Mouse (Mus musculus) hindbrain, embryonic 13.5 days (tissue): Measurements from ENCODE around the gene Matn3. TPM values are rescaled to one million over a fixed set of nuclear protein-coding genes. Genes with fewer than 3 reads are reported as not detected.

Experiments used
- ATAC-seq: fragments of 200-750 bp; cut with Nextera tagmentation; 2 replicates; pipeline ENCODE4 v1.8.0; 2017; ENCODE audit warnings: moderate TSS enrichment; ENCODE audit not compliant: low FRiP score
- H3K27ac ChIP-seq: fragments of 300-500 bp; sonication (generic); 2 replicates; pipeline ENCODE4 v1.5.1; 2015; ENCODE audit warnings: inconsistent platforms, mild to moderate bottlenecking, moderate library complexity
- H3K27me3 ChIP-seq: fragments of 300-500 bp; sonication (generic); 2 replicates; pipeline ENCODE4 v1.6.1; 2015; ENCODE audit warnings: mild to moderate bottlenecking, inconsistent platforms
- H3K36me3 ChIP-seq: fragments of 300-500 bp; sonication (generic); 2 replicates; pipeline ENCODE4 v1.6.1; 2015; ENCODE audit warnings: mild to moderate bottlenecking, inconsistent platforms
- H3K4me1 ChIP-seq: fragments of 300-500 bp; sonication (generic); replicated peaks from 2 replicates; pipeline ENCODE4 v1.6.1; 2015; ENCODE audit warnings: inconsistent platforms
- H3K4me2 ChIP-seq: fragments of 300-500 bp; sonication (generic); 2 replicates; pipeline ENCODE4 v1.6.1; 2015; ENCODE audit warnings: inconsistent platforms, mild to moderate bottlenecking, moderate library complexity
- H3K4me3 ChIP-seq: fragments of 300-500 bp; sonication (generic); 2 replicates; pipeline ENCODE4 v1.5.1; 2015; ENCODE audit warnings: mild to moderate bottlenecking, inconsistent platforms
- H3K9ac ChIP-seq: fragments of 300-500 bp; sonication (generic); 2 replicates; pipeline ENCODE4 v1.6.1; 2015; ENCODE audit warnings: mild to moderate bottlenecking, inconsistent platforms
- H3K9me3 ChIP-seq: fragments of 300-500 bp; sonication (generic); 2 replicates; pipeline ENCODE4 v1.6.1; 2016; ENCODE audit warnings: inconsistent platforms
- WGBS: fragments of 180-500 bp; shearing (Covaris S2); methylation state at CpG from one replicate; pipeline ENCODE4 v1.1.7; 2015; 5-methylcytosine and 5-hydroxymethylcytosine counted together
- polyA plus RNA-seq: library from polyadenylated mRNA; unstranded; fragments of >200 nt; fragmentation: Nextera tagmentation; extraction: Ambion mirVana; gene quantifications from 2 replicates; pipeline ENCODE4 v1.2.1, GENCODE M21; 2015

Matn3 gene
- polyA plus RNA-seq, 1 experiment from 2014 or later, result 0.22 TPM

DNA sequence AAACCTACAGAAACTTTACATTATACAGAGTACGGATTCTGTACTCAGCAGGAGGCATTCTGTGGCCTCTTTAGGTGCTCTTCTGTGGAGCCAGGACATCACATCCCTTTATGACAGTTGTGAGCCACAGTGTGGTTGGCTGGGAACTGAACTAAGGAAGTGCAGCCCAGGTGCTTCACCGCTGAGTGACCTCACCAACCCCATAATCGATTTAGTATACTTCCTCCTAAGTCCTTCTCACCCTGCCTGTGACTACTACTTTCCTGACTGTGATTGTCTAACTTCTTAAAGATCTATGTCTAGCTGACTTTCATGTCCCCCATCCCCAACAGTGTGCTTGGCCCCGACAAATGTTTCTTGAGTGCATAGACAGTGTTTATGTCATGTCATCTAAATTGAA is 50.6 kb downstream of the Matn3 start:
- Histone ChIP-seq H3K4me2 (no peak overlapping the region), H3K36me3 (peaks cover 13% of the 10 kb centered on the region), H3K27ac (no peak overlapping the region), H3K27me3 (no peaks in the 10 kb centered on the region), H3K4me1 (no peaks in the 10 kb centered on the region), H3K9me3 (no peaks in the 10 kb centered on the region), H3K4me3 (no peak overlapping the region), H3K9ac (no peak overlapping the region)
- no peak for ATAC-seq
- WGBS, result 92% methylated on average over 4 of the region's 4 CpGs

DNA sequence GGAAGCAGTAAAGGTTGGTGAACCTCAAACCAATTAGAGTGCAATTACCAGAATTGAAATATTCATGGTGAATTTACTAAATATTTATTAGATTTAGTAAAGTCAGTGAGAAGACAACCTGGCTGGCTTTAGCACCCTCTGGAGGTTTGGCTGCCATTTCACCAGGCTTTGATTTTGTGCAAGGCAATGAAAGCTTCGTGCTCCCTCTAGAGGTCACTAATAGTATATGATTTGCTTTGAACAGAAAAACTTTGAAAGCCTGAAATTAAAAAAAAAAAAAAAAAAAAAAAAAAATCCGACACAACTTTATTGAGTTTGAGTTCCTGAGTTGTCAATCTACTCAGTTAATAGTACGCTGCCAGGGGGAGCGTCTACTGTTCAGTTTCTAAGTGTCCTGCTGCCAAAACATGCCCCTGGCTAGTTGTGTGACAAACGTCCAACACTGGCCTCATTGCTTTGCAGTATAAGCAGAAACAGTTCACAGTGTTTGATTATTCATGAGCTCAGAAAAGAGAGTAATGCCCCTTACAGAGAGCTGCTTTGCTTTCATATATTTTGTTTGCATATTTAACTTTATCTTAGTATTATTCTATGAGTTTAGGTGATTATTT is 54.4 kb downstream of the Matn3 start:
- Histone ChIP-seq H3K4me2 (no peak overlapping the region), H3K4me1 (no peaks in the 10 kb centered on the region), H3K36me3 (peaks cover 23% of the 10 kb centered on the region), H3K27me3 (no peaks in the 10 kb centered on the region), H3K27ac (no peak overlapping the region), H3K9ac (no peak overlapping the region), H3K9me3 (no peaks in the 10 kb centered on the region), H3K4me3 (no peak overlapping the region)
- no peak for ATAC-seq
- 13% methylated on average over 5 of the region's 5 CpGs for WGBS

DNA sequence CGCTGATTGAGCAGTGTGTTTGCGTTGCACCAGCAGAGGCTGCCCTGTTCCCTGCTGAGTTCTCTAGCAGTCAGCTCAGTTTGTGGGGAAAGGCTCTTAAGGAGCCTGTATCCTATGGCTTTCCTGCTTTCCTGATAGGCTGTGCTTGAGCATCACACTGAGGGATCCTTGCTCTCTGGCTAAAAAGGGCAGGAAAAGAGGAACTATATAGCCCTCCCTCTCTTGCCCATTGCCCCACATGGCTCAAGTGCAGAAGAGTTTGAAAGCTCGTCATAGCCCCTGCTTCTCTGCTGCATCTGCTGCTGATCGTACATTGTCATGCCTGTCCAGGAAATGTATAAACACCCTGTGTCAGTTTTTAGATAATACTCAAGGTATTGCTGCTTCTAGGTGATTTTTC is 59.4 kb downstream of the Matn3 start:
- Histone ChIP-seq H3K9me3 (no peaks in the 10 kb centered on the region), H3K36me3 (peaks cover 21% of the 10 kb centered on the region), H3K4me2 (no peak overlapping the region), H3K27ac (no peak overlapping the region), H3K27me3 (no peaks in the 10 kb centered on the region), H3K9ac (no peak overlapping the region), H3K4me3 (no peak overlapping the region), H3K4me1 (no peaks in the 10 kb centered on the region)
- WGBS, result 68% methylated on average over 4 of the region's 4 CpGs
- ATAC-seq, result no peak

DNA sequence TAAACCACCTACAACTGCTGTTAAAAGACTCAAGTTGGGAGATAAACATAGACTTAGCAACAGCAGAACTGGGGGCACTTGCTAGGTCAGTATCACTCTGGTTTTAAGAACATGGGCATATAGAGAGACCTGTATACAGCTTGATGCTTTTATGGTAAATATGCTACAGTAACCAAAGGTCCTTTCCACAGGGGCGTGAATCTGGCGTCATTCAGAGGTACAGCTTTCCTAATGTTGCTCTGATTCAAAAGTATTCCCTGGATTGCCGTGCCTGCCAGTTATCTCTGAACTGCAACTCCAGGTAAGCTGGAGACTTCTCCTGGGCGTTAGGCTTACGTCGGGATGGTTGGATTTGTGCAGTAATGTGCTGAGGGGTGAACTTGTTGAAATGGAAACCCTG is 60.1 kb downstream of the Matn3 start:
- no peak for ATAC-seq
- Histone ChIP-seq H3K4me1 (no peaks in the 10 kb centered on the region), H3K4me2 (no peak overlapping the region), H3K4me3 (no peak overlapping the region), H3K36me3 (peaks cover 24% of the 10 kb centered on the region), H3K9me3 (no peaks in the 10 kb centered on the region), H3K9ac (no peak overlapping the region), H3K27me3 (no peaks in the 10 kb centered on the region), H3K27ac (no peak overlapping the region)
- 98% methylated on average over 6 of the region's 6 CpGs for WGBS

DNA sequence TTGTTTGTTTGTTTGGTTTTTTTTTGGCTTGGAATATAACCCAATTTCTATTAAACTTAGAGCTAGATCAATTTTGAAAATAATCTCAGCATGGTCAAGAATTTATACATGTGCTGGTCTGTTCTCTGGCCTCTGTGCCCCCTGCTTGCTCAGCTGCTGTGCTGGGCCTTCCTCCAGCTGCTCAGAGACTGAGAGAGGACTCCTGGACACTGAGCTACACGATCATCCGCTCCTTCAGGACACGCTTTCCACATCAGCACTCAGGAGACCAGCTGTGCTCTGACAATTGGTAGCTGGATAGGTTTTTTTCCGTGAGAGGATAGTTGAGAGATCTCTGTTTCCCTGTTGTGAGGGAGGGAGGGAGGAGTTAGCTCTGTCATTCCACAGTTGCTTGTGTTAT is 62.6 kb downstream of the Matn3 start:
- no peak overlapping the region for H3K4me2 ChIP-seq
- no peak overlapping the region for H3K4me3 ChIP-seq
- no peaks in the 10 kb centered on the region for H3K27me3 ChIP-seq
- no peaks in the 10 kb centered on the region for H3K4me1 ChIP-seq
- no peaks in the 10 kb centered on the region for H3K9me3 ChIP-seq
- WGBS, result 73% methylated on average over 4 of the region's 4 CpGs
- H3K36me3 ChIP-seq, result peaks cover 26% of the 10 kb centered on the region
- no peak for ATAC-seq
- H3K9ac ChIP-seq, result no peak overlapping the region
- H3K27ac ChIP-seq, result no peak overlapping the region

DNA sequence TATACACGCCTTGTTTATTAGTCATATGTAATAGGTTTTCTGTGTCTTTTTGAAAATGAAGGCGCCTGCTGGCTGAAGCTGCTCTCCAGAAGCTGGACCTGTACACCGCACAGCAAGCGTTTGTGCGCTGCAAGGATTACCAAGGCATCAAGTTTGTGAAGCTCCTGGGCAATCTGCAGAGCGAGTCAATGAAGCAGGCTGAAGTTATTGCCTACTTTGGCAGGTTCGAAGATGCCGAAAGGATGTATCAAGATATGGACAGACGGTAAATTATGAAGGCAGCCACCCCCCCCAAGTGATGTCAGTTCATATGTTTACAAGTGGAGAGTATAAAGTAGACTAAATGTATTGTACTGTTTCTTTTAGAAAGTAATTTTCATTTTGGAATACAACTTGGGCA is 68.6 kb downstream of the Matn3 start:
- no peaks in the 10 kb centered on the region for H3K27me3 ChIP-seq
- no peaks in the 10 kb centered on the region for H3K9me3 ChIP-seq
- H3K9ac ChIP-seq, result no peak overlapping the region
- no peak overlapping the region for H3K4me2 ChIP-seq
- H3K4me1 ChIP-seq, result no peaks in the 10 kb centered on the region
- H3K4me3 ChIP-seq, result no peak overlapping the region
- ATAC-seq, result no peak
- 95% methylated on average over 9 of the region's 9 CpGs for WGBS
- peaks cover 37% of the 10 kb centered on the region for H3K36me3 ChIP-seq
- no peak overlapping the region for H3K27ac ChIP-seq

DNA sequence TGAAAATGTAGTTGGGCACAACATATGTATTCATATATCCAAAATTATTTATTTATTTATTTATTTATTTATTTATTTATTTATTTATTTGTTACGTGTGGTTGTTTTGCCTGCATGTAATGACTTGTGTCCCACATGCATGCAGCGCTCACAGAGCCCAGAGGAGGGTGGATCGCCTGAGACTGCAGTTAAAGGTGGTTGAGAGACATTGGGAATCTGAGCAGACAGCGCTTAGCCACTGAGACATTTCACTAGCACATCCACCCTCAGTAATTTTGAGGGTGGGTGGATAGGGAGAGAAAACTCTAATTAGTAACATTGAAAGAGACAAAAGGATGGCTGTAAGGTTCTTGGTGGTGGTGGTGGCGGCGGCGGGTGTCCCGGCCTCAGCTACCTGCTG is 72.7 kb downstream of the Matn3 start:
- Histone ChIP-seq H3K4me2 (no peak overlapping the region), H3K27me3 (no peaks in the 10 kb centered on the region), H3K36me3 (peaks cover 36% of the 10 kb centered on the region), H3K9ac (no peak overlapping the region), H3K9me3 (no peaks in the 10 kb centered on the region), H3K4me3 (no peak overlapping the region), H3K27ac (no peak overlapping the region), H3K4me1 (no peaks in the 10 kb centered on the region)
- no peak for ATAC-seq
- 91% methylated on average over 8 of the region's 8 CpGs for WGBS

DNA sequence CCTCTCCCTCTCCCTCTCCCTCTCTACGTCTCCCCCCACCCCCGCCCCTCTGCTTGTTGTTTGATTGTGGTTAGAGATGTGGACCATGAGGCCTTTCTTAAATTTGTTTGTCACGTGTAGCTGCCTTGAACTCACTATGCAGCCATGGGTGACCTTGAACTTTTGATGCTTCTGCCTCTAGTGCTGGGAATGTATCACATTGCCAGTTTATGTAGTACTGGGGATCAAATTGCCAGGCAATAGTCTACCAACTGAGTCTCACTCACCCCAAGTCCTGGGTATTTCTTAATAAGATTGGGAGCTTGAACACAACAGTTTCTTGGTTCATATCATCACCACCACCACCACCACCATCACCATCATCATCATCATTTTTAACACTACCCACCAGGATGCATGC is 73.3 kb downstream of the Matn3 start:
- Histone ChIP-seq H3K9me3 (no peaks in the 10 kb centered on the region), H3K4me1 (no peaks in the 10 kb centered on the region), H3K36me3 (peaks cover 36% of the 10 kb centered on the region), H3K4me3 (no peak overlapping the region), H3K4me2 (no peak overlapping the region), H3K27me3 (no peaks in the 10 kb centered on the region), H3K27ac (no peak overlapping the region), H3K9ac (no peak overlapping the region)
- WGBS, result 64% methylated on average over 3 of the region's 3 CpGs
- ATAC-seq, result no peak

Other genes starting within 250 kb of the Matn3 start
- 23.7 and 25.6 TPM in 2 replicates for gene Sdc1, start 176.6 kb upstream of the Matn3 start, polyA plus RNA-seq
- 229 and 244 TPM in 2 replicates for gene Laptm4a, start 26.3 kb upstream of the Matn3 start, polyA plus RNA-seq
- 19.4 and 20.5 TPM in 2 replicates for gene Wdr35, start 26.0 kb downstream of the Matn3 start, polyA plus RNA-seq
- gene Ttc32, start 82.1 kb downstream of the Matn3 start, polyA plus RNA-seq, result 11.3 and 13.5 TPM in 2 replicates